Mouse (Mus musculus) adrenal gland, postnatal 14 days (tissue): ENCODE data around the gene Itga3. TPM values are rescaled to one million over a fixed set of nuclear protein-coding genes. Genes with fewer than 3 reads are reported as not detected.
"Not testable (repeated sequence)": the region's sequence is repeated elsewhere in the genome, so short reads cannot be mapped to it uniquely, and the experiment has no call there.

Experiments used
- DNase-seq: peaks from one replicate; pipeline ENCODE4 v3.0.0; 2021; ENCODE audit warnings: mixed read lengths
- total RNA-seq: library from RNA; stranded (reverse); gene quantifications from 2 replicates; pipeline ENCODE4 v1.2.3, GENCODE M21; 2021

Itga3 gene
- total RNA-seq, 1 experiment from 2014 or later: 36.1 TPM

DNA sequence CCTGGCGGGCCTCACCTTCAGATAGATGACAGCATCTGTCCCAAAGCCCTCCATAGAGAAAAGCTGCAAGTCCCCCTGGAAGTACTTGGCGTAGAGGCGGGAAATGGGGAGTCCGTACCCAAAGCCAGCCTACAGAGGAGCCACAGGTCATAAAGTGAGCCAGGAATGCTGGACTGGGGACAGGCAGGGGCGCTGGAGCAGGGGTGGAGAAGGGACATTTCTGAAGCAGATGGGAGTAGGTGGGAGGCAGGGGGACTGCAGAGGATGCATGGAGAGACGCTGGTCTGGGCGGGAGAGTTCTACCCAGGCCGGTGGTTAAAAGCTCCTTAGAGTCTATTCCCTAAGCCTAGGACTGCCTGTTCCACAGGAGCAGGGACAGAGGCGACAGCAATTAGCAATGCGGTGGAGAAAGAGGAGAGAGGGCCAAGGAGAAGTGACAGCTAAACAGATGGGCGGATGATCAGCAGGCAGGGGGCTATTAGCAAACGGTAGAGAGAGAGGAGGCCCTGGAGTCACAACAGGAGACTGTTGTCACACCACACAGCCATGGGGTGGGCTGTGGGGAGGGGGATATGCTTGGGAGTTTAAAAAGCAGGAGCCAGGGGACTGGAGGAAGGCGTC lies 48.6 kb downstream of the Itga3 start:
- no peak for DNase-seq

GRCm38 (mm10) chr11:95026849-95027248 lies 49.8 kb downstream of the Itga3 start:
- DNase-seq: no peak

DNA sequence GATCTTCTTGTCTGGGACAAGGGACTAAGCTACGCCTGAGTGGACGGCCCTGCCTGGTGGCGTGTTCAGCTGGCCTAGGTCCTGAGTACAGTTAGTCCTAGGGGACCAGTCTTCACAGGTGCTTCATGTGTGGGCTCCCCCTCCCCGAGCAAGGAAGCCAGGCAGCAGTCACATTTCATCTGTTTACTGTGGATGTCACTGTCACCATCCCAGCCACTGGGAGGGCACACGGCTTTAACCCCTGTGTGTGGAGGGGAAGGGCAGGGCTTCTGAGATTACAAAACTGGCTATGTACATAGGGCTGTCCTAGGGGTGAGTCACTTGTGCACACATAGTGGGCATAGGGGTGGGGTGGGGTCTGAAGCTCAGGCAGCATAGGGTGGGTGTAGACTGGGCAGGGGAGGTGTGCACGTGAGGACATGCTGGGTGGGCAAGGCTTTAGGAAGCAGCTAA lies 50.5 kb downstream of the Itga3 start:
- DNase-seq: no peak

GRCm38 (mm10) chr11:95025227-95026012 lies 51.2 kb downstream of the Itga3 start:
- DNase-seq: no peak

DNA sequence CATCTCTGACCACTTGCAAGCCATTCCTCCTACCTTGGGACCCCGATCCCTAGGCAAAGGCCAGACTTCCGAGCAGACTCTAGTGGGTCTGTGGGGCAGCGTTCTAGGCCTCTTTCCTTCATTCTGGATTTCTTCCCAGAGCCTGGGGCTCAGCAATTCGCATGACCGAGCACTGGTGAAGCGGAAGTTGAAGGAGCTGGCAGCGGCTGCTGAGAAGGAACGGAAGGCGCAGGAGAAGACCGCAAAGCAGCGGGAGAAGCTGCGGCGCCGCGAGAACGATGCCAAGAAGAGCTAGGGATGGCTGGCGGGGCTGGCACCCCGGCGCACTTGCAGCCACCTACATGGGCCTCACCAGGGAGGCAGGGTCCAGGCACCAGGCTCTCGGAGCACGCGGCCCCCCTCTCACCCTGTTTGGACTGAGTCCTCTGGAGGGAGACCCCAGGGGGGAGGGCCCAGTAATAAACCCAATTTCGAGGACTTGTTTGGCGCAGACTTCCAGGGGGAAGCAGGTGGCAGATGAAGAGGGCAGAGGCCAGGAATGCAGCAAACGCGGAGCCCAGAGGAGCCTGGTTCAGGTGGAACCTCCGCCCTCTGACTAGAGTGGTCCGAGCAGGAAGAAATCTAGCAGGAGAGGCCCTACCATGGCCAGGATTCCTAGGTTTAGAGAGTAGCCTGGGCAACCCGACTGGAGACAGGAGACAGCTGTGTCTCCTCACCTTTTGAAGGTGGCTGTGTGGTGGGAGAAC lies 52.0 kb downstream of the Itga3 start:
- no peak for DNase-seq

DNA sequence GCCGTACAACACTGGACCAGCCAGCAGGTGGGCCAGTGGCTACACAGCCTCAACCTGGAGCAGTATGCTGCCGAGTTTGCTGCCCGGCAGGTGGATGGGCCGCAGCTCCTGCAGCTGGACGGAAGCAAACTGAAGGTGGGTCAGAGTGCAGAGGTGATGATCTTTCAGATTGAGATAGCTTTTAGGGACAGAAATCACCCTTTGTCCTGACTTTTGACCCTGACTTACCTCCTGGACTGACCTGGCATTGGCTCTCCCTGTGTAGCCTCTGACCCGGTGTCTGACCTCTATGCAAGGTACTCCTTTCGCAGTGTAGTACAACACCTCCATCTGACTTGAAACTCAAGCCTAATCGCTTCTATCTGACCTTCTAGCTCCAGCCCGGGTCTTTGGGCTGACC lies 53.1 kb downstream of the Itga3 start:
- no peak for DNase-seq

DNA sequence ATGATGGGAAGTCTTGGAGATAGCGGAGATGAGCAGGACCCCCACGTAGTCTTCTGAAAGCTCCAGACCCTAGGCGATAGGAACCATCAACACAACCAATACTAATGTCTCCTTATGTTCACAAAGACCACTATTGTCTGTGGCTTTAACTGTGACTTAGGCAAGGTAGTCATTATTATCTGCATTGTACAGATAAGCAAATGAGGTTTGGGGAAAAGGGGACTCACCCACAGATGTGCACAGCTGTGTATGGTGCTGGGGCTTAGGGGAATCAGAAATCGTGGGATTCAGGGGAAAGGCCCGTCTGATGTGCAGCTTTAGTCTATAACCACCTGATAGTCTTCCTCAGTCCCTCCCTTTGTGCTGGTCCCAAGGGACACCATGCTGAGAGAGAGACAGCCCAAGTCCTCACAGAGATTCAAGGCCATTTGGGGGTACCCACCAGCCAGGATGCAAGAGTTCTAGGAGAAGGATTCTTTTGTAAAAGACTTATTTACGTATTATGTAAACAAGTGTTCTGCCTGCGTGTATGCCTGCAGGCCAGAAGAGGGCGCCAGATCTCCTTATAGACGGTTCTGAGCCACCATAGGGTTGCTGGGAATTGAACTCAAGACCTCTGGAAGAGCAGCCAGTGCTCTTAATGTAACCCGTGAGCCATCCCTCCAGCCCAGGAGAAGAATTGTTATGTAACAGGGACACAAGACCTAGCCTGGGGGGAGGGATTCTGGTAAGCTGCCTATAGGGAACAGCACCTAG lies 54.2 kb downstream of the Itga3 start:
- DNase-seq: no peak

DNA sequence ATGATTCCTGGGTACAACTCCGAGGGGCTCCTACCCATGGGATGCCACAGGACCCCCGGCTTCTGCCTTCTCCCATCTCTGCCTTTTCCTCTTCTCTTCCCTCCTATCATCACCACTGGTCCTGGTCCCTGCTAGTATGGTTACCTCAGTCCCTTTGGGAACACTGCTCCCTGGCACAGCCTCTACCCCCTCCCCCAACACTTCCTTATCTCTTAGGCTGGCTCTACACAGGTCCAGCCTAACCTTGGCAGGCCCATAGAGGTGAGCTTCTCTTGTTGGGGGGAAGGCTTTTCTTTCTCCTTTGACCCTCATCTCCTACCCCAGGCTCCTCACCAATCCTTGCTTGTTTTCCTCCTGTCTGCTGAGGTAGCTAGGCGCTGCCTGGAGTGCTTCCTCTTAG lies 61.1 kb downstream of the Itga3 start:
- DNase-seq: no peak

GRCm38 (mm10) chr11:95012487-95012886 lies 64.1 kb downstream of the Itga3 start:
- DNase-seq: no peak

GRCm38 (mm10) chr11:95012075-95012474 lies 64.5 kb downstream of the Itga3 start:
- no peak for DNase-seq

- DNase-seq: no peak
These were observed 65.2 kb downstream of the Itga3 start for GRCm38 (mm10) chr11:95011416-95011815.

DNA sequence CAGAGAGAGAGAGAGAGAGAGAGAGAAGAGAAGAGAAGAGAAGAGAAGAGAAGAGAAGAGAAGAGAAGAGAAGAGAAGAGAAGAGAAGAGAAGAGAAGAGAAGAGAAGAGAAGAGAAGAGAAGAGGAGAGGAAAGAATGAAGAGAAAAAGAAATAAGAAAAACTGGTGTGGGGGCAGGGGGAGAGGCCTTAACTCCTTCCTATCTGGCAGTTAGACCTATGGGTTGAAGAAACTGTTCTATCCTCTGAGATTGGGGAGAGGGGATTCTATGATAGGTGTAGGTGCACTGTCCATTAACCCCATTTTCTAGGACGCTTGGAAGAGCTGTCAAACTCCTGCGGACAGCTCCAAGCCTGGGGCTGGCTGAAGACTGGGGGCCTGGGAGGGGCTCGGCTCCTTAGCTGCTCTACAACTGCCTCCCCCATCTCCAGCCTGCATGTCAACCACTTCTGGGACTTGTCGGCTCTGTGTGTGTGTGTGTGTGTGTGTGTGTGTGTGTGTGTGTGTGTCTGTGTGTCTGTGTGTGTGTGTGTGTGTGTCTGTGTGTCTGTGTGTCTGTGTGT lies 65.7 kb downstream of the Itga3 start:
- DNase-seq: not testable (repeated sequence)

- DNase-seq: no peak
These were observed 66.4 kb downstream of the Itga3 start for GRCm38 (mm10) chr11:95010141-95010739.

GRCm38 (mm10) chr11:95009629-95010014 lies 67.0 kb downstream of the Itga3 start, which contains the start of gene Samd14:
Gene Samd14, plus strand, starts transcription at chr11:95009879.
- DNase-seq: peak; percentile 76

DNA sequence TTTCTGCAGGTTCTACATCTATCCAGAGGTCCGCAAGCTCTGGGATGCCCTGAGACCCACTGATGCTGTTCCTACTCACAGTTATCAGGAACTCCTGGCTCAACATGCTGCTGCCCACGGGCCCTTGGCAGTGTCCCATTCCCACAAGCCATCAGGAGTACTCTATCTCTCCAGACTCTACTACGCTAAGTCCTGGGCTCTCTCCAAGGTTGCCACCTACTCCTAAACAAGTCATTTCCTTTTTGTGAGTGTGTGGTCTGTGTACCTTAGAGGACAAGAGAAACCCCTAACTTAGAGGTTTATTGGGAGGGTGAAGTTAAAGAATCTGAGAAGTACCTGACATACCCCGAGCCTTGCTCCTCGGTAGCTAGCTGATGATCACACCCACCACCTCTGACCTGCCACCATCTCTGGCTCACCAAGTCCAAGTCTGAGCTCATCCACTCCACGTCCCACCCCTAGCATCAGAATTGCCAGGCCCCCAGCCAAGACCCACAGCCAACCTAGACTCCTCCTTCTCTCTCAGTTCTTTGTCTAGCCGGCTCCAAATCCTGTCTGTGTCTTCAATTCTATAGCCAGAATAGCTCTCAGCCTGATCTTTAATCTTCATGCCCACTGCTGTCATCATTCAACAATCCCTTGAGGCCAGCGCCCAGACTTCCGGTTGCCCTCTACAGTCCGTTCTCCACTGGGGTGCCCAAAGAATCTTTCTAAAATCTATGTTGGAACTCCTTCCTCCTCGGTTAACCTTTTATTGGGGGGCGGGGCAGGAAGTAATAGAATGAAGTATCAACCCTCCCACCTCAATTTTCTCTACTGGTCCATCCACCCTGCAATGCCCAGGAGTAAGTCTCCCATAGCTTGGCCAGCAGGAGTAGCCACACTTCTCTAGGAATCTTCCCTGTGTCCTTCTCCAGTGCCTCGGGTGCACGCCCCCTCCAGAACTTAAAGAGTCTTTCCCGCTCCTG lies 67.7 kb downstream of the Itga3 start:
- DNase-seq: no peak

DNA sequence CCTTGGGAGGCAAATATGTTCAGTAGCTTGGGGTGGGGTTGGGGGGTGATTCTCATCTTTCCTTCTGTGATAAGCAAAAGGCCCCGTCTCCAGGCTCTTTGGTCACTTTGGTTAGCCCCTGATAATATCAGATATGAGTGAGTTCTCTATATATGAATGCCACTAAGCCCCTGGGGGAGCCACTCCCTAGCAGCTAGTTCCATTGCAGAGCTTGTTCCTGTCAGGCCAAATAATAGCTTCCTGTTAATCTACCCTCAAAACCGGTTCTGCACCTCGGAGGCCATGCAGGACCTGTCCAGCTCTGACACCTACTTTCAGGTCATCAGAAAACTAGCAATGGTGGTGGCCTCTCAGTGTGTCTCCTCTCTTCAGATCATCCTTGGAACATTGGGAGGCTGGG lies 69.2 kb downstream of the Itga3 start:
- no peak for DNase-seq

- DNase-seq: peak; percentile 90
These were observed 69.9 kb downstream of the Itga3 start for GRCm38 (mm10) chr11:95006525-95007219.

DNA sequence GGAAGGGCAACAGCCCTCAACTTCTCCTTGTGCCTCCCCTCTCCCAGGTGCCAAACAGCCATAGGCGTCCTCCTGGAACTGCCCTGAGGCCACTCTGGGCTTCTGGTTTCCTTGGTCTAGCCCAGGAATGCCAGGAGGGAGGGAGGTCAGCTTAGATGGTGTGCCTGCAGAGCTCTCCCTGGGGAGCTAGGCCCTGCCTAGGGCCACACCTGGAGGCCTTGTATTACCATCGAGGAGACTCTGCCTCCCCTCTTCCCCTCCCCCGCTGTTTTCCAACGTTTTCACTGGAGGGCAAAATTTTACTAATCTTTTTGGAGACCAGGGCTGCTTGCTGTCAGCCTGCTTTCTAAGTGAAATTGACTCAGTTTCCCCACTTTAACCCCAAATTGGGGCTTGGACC lies 70.6 kb downstream of the Itga3 start:
- no peak for DNase-seq

DNA sequence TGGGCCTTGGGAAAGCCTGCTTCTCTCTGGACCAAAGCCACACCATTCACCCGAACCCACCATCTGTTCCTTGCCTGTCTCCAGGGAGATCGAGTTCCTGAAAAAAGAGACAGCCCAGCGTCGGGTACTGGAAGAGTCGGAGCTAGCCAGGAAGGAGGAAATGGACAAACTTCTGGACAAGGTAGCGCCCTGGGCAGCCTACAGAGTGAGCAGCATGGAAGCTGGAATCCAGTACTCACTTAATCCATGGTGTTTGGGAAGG lies 71.7 kb downstream of the Itga3 start:
- no peak for DNase-seq
